Mouse (Mus musculus) naive thymus-derived CD4-positive, alpha-beta T cell, adult 2 months (primary cell): ENCODE data around the gene Paqr7.

Experiments used
- DNase-seq: peaks from one replicate; pipeline ENCODE4 v3.0.0-alpha.2; 2011; ENCODE audit warnings: low read depth

Gene Paqr7

GRCm38 (mm10) chr4:134535787-134536151, 39.3 kb downstream of the Paqr7 start:
- no peak for DNase-seq

GRCm38 (mm10) chr4:134538997-134539580, 42.6 kb downstream of the Paqr7 start:
- no peak for DNase-seq

GRCm38 (mm10) chr4:134542726-134543125, 46.2 kb downstream of the Paqr7 start:
- no peak for DNase-seq

DNA sequence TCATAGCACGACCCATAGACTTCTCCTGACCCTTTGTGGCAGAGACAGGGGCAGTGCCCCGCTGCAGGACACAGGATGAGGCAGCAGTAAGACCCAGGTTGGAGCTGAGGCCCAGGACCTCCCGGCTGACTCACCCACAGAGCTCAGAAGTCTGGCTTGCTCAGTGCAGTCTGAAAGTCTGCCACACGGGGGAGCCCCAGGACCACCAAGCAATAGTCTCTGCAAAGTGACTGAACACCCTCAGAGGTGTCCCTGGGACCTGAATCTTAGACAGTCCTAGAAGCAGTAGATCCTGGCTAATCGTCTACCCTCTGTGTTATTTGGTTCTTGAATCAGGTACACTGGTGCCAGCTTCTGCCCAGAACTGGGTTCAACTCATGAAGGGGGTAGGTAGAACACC, 46.8 kb downstream of the Paqr7 start:
- peak; percentile 94 for DNase-seq

DNA sequence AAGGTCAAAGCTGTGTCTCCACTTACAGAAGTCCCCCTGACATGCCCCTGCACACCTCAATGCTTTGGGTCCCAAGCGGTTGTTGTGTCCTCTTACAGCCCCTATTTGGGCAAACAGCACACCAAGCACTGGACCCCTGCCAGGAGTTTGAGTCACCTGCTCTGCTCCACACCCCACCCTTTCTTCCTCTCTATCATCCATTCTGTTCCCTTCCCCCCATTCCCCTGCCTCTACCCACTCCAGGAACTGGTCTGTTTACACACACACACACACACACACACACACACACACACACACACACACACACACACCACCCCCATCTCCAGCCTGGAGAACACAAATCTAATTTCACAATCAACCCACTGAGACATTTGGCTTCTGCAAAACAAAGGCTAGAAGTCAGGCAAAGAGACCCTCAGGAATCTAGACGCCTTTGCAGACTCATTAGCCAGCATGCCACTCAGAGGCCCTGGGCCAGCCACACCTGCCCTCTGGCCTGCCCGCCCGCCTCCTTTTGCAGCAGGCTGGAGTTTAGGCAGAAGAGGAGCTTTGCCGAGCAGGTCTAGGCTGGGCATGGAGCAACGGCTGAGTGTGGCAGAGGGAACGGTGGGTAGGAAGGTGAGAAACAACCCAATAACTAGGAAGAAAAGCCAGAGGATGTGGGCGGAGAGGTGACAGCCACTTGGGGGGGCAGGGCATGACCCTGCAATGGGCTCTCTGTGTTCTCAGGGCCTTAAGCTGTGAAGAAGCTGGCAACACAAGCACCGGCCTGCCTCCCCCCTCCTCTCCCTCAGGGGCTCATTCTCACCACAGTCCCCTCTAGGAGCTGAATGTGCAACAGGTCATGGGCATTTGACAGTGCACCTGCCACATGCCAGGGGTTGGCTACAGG, 50.6 kb downstream of the Paqr7 start:
- no peak for DNase-seq

GRCm38 (mm10) chr4:134548169-134548938, 51.9 kb downstream of the Paqr7 start:
- DNase-seq: peak; percentile 40

- no peak for DNase-seq
Measured at GRCm38 (mm10) chr4:134549899-134550298, 53.4 kb downstream of the Paqr7 start.

GRCm38 (mm10) chr4:134551494-134552316, 55.2 kb downstream of the Paqr7 start, which contains the start of gene Selenon:
Gene Selenon (minus strand): TSS chr4:134552166.
- no peak for DNase-seq

DNA sequence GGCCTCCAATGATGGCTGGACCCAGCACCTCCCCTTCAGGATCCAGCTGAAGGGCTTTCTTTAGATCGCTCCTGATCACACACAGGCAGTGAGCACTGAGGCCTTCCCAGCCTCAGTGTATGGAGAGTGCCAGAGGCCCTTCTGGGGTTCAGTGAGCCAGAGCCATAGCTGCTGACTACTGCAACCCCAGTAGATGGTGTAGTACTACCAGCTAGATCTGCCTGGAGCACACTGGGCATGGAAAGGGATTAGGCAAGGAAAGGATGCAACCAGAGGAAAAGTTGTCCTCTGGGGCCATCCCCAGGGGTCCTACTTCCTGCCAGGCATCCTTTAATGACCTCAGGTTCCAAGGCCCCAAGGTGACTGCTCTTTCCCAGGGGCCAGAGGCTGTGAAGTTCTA, 57.1 kb downstream of the Paqr7 start:
- no peak for DNase-seq

- peak; percentile 55 for DNase-seq
Measured at GRCm38 (mm10) chr4:134555956-134556580, 59.6 kb downstream of the Paqr7 start.

GRCm38 (mm10) chr4:134557626-134558249, 61.2 kb downstream of the Paqr7 start:
- no peak for DNase-seq

- no peak for DNase-seq
Measured at GRCm38 (mm10) chr4:134558570-134559113, 62.1 kb downstream of the Paqr7 start.

DNA sequence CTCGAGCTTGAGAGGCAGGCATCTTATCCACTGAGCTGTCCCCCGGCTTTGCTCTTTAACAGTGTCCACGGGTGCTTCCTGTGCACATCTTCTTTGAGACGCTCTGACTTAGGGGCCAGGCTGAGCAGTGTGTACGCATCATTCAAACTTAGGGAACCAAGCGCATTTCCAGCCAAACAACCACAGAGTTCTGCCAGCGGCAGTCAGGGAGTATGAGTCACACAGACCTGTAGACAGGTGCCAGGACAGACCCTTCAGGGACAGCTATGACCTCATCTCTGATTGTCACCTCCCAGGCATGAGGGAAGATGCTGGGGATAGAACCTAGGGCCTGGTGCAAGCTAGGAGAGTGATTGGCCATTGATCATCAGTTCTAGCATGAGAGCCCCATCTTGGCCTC, 62.7 kb downstream of the Paqr7 start:
- DNase-seq: no peak
